Mouse (Mus musculus): ENCODE measurements at regions not wholly inside any gene's neighbourhood (a gene's known extent, or its start where the extent isn't known, plus 50 kb on each side); places are given as distances from the start of the nearest gene placed in this dataset.

GRCm38 (mm10) chr15:33975077-33975476 is 382.6 kb downstream of the 9430069I07Rik start:
- Histone ChIP-seq H3K9ac (ENCODE audit: insufficient read depth, low read depth) (no peak overlapping the region), H3K27me3 (replicated peaks) (no peaks in the 10 kb centered on the region), H3K4me2 (ENCODE audit: insufficient read depth, low read depth, poor library complexity, severe bottlenecking) (no peak overlapping the region), H3K27ac (ENCODE audit: insufficient read depth, low read depth) (no peak overlapping the region), H3K9me3 (replicated peaks; ENCODE audit: low read length) (no peaks in the 10 kb centered on the region), H3K4me1 (ENCODE audit: control insufficient read depth in 1 of 2, insufficient read depth in 2 of 2) (peaks cover 0 to 4% of the 10 kb centered on the region in 2 experiments; a peak in 2 of 4 replicates), H3K4me3 (replicated peaks in 1 of 3; ENCODE audit: low read depth in 2 of 3, low read length in 2 of 3, poor library complexity in 1 of 3) (no peak overlapping the region), H3K36me3 (replicated peaks in 1 of 2; ENCODE audit: control insufficient read depth in 1 of 2, insufficient read depth in 1 of 2, low read length in 1 of 2) (no peaks in the 10 kb centered on the region), H3K79me2 (replicated peaks; ENCODE audit: control insufficient read depth, extremely low read depth, insufficient read depth, poor library complexity, severe bottlenecking) (no peaks in the 10 kb centered on the region)
- dilution Hi-C loops (cut with MboI; ENCODE audit: extremely low pct_ligation_motif_present, extremely low pct_unique_long_range_greater_than_20kb, low sequenced_read_pairs) = no loop called here
- TF ChIP-seq ETS1 (conservative IDR thresholded peaks at IDR 0.05; ENCODE audit: low read depth, low read length) = no peak
- no peak for TF ChIP-seq PAX5 (IDR thresholded peaks at IDR 0.05; ENCODE audit: low read length)
- TF ChIP-seq TCF12 (IDR thresholded peaks at IDR 0.05; ENCODE audit: low read depth, low read length) = no peak
- 0 out of 2 replicates have a peak, but pooled peaks have one; percentile 17 for TF ChIP-seq ELF1 (IDR thresholded peaks at IDR 0.05; ENCODE audit: low read depth, low read length)
- no peak for TF ChIP-seq ZKSCAN1 (IDR thresholded peaks at IDR 0.05; ENCODE audit: borderline replicate concordance, low read depth, low read length)
- no peak for TF ChIP-seq SIN3A (IDR thresholded peaks at IDR 0.05; ENCODE audit: low read length)
- peak; percentile 32 to 73; a peak in 2 of 4 replicates for TF ChIP-seq CTCF (conservative IDR thresholded peaks at IDR 0.05 in 1 of 2, IDR thresholded peaks at IDR 0.05 in 1 of 2; ENCODE audit: low read depth in 2 of 2, low read length in 2 of 2)
- no peak for TF ChIP-seq GABPA (IDR thresholded peaks at IDR 0.05; ENCODE audit: insufficient replicate concordance, low read depth, low read length)
- TF ChIP-seq MEF2A (IDR thresholded peaks at IDR 0.05; ENCODE audit: borderline replicate concordance, low read depth, low read length) = no peak
- TF ChIP-seq EP300 (IDR thresholded peaks at IDR 0.05; ENCODE audit: low read length) = no peak
- peak; percentile 86 for TF ChIP-seq RAD21 (IDR thresholded peaks at IDR 0.05; ENCODE audit: low read depth, low read length)
- TF ChIP-seq POLR2AphosphoS2 (IDR thresholded peaks at IDR 0.05; ENCODE audit: low read depth, low read length) = no peak
- TF ChIP-seq MYC (IDR thresholded peaks at IDR 0.05; ENCODE audit: low read depth, low read length) = no peak
- TF ChIP-seq NELFE (IDR thresholded peaks at IDR 0.05; ENCODE audit: low read depth, low read length) = no peak
- TF ChIP-seq USF2 (conservative IDR thresholded peaks at IDR 0.05; ENCODE audit: low read depth, low read length) = no peak
- no peak for TF ChIP-seq MAX (IDR thresholded peaks at IDR 0.05; ENCODE audit: low read length)
- no peak for TF ChIP-seq KAT2A (IDR thresholded peaks at IDR 0.05; ENCODE audit: insufficient replicate concordance, low read length)
- no peak for TF ChIP-seq JUND (conservative IDR thresholded peaks at IDR 0.05; ENCODE audit: low read depth, low read length)
- TF ChIP-seq ZMIZ1 (IDR thresholded peaks at IDR 0.05; ENCODE audit: low read depth, low read length) = no peak
- TF ChIP-seq MAZ (IDR thresholded peaks at IDR 0.05; ENCODE audit: low read depth, low read length) = no peak
- no peak for TF ChIP-seq E2F4 (IDR thresholded peaks at IDR 0.05; ENCODE audit: insufficient replicate concordance, low read depth, low read length)
- TF ChIP-seq UBTF (IDR thresholded peaks at IDR 0.05; ENCODE audit: low read depth, low read length) = no peak
- no peak for TF ChIP-seq NRF1 (IDR thresholded peaks at IDR 0.05; ENCODE audit: low read depth, low read length)
- no peak for TF ChIP-seq MAFK (IDR thresholded peaks at IDR 0.05; ENCODE audit: insufficient replicate concordance, low read length)
- no peak for TF ChIP-seq CHD1 (IDR thresholded peaks at IDR 0.05; ENCODE audit: low read depth, low read length)
- TF ChIP-seq USF1 (IDR thresholded peaks at IDR 0.05; ENCODE audit: low read depth, low read length) = no peak
- TF ChIP-seq BHLHE40 (IDR thresholded peaks at IDR 0.05; ENCODE audit: low read depth, low read length) = no peak
- no peak for TF ChIP-seq POLR2A (IDR thresholded peaks at IDR 0.05; ENCODE audit: low read depth, low read length)
- TF ChIP-seq JUN (IDR thresholded peaks at IDR 0.05; ENCODE audit: insufficient read depth, low read depth, low read length) = no peak
- no peak for TF ChIP-seq CHD2 (IDR thresholded peaks at IDR 0.05; ENCODE audit: low read length)
- TF ChIP-seq ZC3H11A (IDR thresholded peaks at IDR 0.05; ENCODE audit: low read depth, low read length) = peak; percentile 47; the same call in 1 of the 2 replicates
- TF ChIP-seq HCFC1 (IDR thresholded peaks at IDR 0.05; ENCODE audit: low read depth, low read length) = no peak
- no peak for TF ChIP-seq IRF4 (IDR thresholded peaks at IDR 0.05; ENCODE audit: low read depth, low read length)
- peak; percentile 76 for TF ChIP-seq SMC3 (IDR thresholded peaks at IDR 0.05; ENCODE audit: low read depth, low read length)
- TF ChIP-seq RCOR1 (conservative IDR thresholded peaks at IDR 0.05; ENCODE audit: low read depth, low read length) = no peak
- TF ChIP-seq MXI1 (IDR thresholded peaks at IDR 0.05; ENCODE audit: low read depth, low read length) = no peak
- no peak for TF ChIP-seq TBP (conservative IDR thresholded peaks at IDR 0.05; ENCODE audit: low read depth, low read length)
- no peak for TF ChIP-seq ZNF384 (IDR thresholded peaks at IDR 0.05; ENCODE audit: low read depth, low read length)
- DNase-seq (ENCODE audit: extremely low read depth) = peak; percentile 42
- in situ Hi-C loops (cut with MboI; ENCODE audit: low pct_ligation_motif_present, low pct_unique_long_range_greater_than_20kb, low sequenced_read_pairs) = no loop called here

All from CH12.LX (cell line).